Mouse (Mus musculus) frontal cortex, adult (tissue): Measurements from ENCODE around the gene Slc24a3.

Source experiments
- ATAC-seq: cut with Nextera tagmentation; 2 replicates; pipeline ENCODE4 v1.9.2; 2017; ENCODE audit warnings: mild to moderate bottlenecking, moderate library complexity, mixed read lengths; ENCODE audit not compliant: low TSS enrichment

Gene Slc24a3

GRCm38 (mm10) chr2:145621119-145621518 lies 453.6 kb downstream of the Slc24a3 start:
- ATAC-seq = no peak

- ATAC-seq = no peak
Measured at GRCm38 (mm10) chr2:145631123-145631798, 463.7 kb downstream of the Slc24a3 start.

GRCm38 (mm10) chr2:145631799-145632174 lies 464.2 kb downstream of the Slc24a3 start:
- no peak for ATAC-seq

- ATAC-seq = no peak
Measured at GRCm38 (mm10) chr2:145633811-145634210, 466.3 kb downstream of the Slc24a3 start.

GRCm38 (mm10) chr2:145640255-145640984 lies 472.9 kb downstream of the Slc24a3 start:
- ATAC-seq = no peak

- no peak for ATAC-seq
Measured at GRCm38 (mm10) chr2:145655373-145655960, 487.9 kb downstream of the Slc24a3 start.

- no peak for ATAC-seq
Measured at GRCm38 (mm10) chr2:145656121-145656520, 488.6 kb downstream of the Slc24a3 start.

GRCm38 (mm10) chr2:145656716-145657115 lies 489.2 kb downstream of the Slc24a3 start:
- no peak for ATAC-seq

- no peak for ATAC-seq
Measured at GRCm38 (mm10) chr2:145661242-145661641, 493.7 kb downstream of the Slc24a3 start.

- no peak for ATAC-seq
Measured at GRCm38 (mm10) chr2:145663899-145664298, 496.3 kb downstream of the Slc24a3 start.

- no peak for ATAC-seq
Measured at GRCm38 (mm10) chr2:145664311-145664710, 496.8 kb downstream of the Slc24a3 start.

GRCm38 (mm10) chr2:145668135-145668534 lies 500.6 kb downstream of the Slc24a3 start:
- no peak for ATAC-seq

GRCm38 (mm10) chr2:145670131-145670530 lies 502.6 kb downstream of the Slc24a3 start:
- no peak for ATAC-seq

- no peak for ATAC-seq
Measured at GRCm38 (mm10) chr2:145674496-145675141, 507.1 kb downstream of the Slc24a3 start.

GRCm38 (mm10) chr2:145675142-145675755 lies 507.7 kb downstream of the Slc24a3 start, which contains the start of gene Rin2:
Gene Rin2, plus strand, starts transcription at chr2:145675215.
- ATAC-seq = peak; percentile 41

GRCm38 (mm10) chr2:145675756-145676543 lies 508.4 kb downstream of the Slc24a3 start:
- ATAC-seq = peak; percentile 45

GRCm38 (mm10) chr2:145676544-145676925 lies 509.0 kb downstream of the Slc24a3 start:
- ATAC-seq = no peak

- ATAC-seq = no peak
Measured at GRCm38 (mm10) chr2:145676936-145677335, 509.4 kb downstream of the Slc24a3 start.

- ATAC-seq = no peak
Measured at GRCm38 (mm10) chr2:145680141-145680540, 512.6 kb downstream of the Slc24a3 start.

GRCm38 (mm10) chr2:145680762-145681161 lies 513.2 kb downstream of the Slc24a3 start:
- ATAC-seq = no peak

- ATAC-seq = no peak
Measured at GRCm38 (mm10) chr2:145681626-145682025, 514.1 kb downstream of the Slc24a3 start.
